In the genomic region with DNA sequence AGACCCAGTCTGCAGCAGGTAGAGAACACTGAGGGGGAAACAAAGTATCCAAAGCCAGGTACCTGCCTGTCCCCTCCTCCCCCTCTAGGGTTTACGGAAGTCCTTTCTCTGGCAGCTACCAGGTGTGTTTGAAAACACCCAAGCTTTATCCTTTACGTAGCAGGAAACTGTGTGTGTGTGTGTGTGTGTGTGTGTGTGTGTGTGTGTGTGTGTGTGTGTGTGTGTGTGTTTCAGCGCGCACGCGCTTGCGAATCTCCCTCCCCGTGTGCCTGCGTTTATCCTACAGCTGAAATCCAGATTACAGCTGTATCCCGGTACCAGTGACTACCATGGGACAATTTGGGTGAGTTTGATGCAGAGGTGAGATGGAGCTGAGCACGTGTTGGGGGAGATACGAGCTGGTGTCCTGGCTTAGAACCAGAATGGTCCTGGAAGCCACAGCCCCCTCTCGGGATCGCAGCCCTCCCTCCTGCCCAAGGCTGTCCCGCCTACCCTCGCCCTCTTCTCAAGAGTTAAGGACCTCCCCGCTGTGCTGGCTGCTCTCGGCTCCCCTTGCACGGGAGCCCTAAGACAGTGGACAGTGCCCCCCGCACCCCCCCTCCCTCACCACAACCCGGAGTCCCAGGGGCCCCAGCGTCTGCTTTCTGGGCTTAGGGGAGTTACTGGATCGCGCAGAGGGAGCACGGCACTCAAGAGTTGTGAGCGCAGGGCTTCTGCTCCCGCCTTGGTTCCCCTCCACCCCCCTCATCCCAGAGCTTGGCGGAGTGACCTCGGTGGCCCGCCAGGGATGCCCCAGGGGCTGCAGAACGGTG, we compare ENCODE assay signal across 8 mouse cellular contexts.
DNase-seq lines count a peak whose midpoint lies in the region; ATAC-seq and TF ChIP-seq lines count a peak whose summit lies in the region.

No protein-coding gene starts in this region.

- TF ChIP-seq POLR2A in small intestine, adult 2 months (IDR thresholded peaks at IDR 0.05; ENCODE audit: low read depth, low read length) = no peak

- peak; percentile 36; the same call in 1 of the 2 replicates for ATAC-seq in forebrain, embryonic 12.5 days (ENCODE audit: low FRiP score)
- ATAC-seq in liver, embryonic 12.5 days = 0 out of 2 replicates have a peak, but pooled peaks have one; percentile 22

- peak; percentile 5 for DNase-seq in adrenal gland, postnatal 25 days
- DNase-seq in adrenal gland, postnatal 4 days (ENCODE audit: low spot score in 2 of 2) = no peak
- peak; percentile 25 to 30 for DNase-seq in B cell, adult 2 months
- DNase-seq in gastrocnemius, postnatal 36 days = no peak
- no peak for DNase-seq in c-Kit-positive CD71-positive TER-119-positive erythroid progenitor cells, embryonic 14.5 days (ENCODE audit: low spot score)

- H3K4me2 ChIP-seq in forebrain, embryonic 12.5 days = peak overlapping the region; percentile 86
- H3K4me2 ChIP-seq in liver, embryonic 12.5 days = peak overlapping the region; percentile 65

- H3K9me3 ChIP-seq in forebrain, embryonic 12.5 days = no peaks in the 10 kb centered on the region
- no peaks in the 10 kb centered on the region for H3K9me3 ChIP-seq in liver, embryonic 12.5 days (replicated peaks)

- 1% methylated on average over 31 of the region's 31 CpGs for WGBS in forebrain, embryonic 12.5 days
- WGBS in liver, embryonic 12.5 days (ENCODE audit: insufficient replicate concordance) = 3% methylated on average over 31 of the region's 31 CpGs
- WGBS in small intestine, adult 2 months = 6% methylated on average over 31 of the region's 31 CpGs

- intact Hi-C loops in gastrocnemius, postnatal 36 days (cut with DNase I) = no loop called here

- H3K9ac ChIP-seq in forebrain, embryonic 12.5 days = peak overlapping the region; percentile 57; the same call in 1 of the 2 replicates
- H3K9ac ChIP-seq in liver, embryonic 12.5 days = peak overlapping the region; percentile 37; the same call in 1 of the 2 replicates

- H3K36me3 ChIP-seq in forebrain, embryonic 12.5 days (replicated peaks) = no peaks in the 10 kb centered on the region
- H3K36me3 ChIP-seq in liver, embryonic 12.5 days = no peaks in the 10 kb centered on the region
- 0 out of 2 replicates have a peak, but pooled peaks cover 2% of the 10 kb centered on the region for H3K36me3 ChIP-seq in small intestine, adult 2 months (ENCODE audit: control insufficient read depth, insufficient read depth, low read length)

- peak overlapping the region; percentile 42 for H3K4me3 ChIP-seq in forebrain, embryonic 12.5 days (replicated peaks)
- peak overlapping the region; percentile 41 for H3K4me3 ChIP-seq in liver, embryonic 12.5 days
- H3K4me3 ChIP-seq in small intestine, adult 2 months (ENCODE audit: low read depth, low read length) = peak overlapping the region; percentile 60

- no peak overlapping the region for H3K27ac ChIP-seq in forebrain, embryonic 12.5 days
- no peak overlapping the region for H3K27ac ChIP-seq in liver, embryonic 12.5 days
- H3K27ac ChIP-seq in small intestine, adult 2 months (ENCODE audit: insufficient read depth, low read depth, low read length) = no peak overlapping the region

- peaks cover 41% of the 10 kb centered on the region for H3K27me3 ChIP-seq in forebrain, embryonic 12.5 days
- H3K27me3 ChIP-seq in liver, embryonic 12.5 days (replicated peaks) = peaks cover 45% of the 10 kb centered on the region
- no peaks in the 10 kb centered on the region for H3K27me3 ChIP-seq in small intestine, adult 2 months (ENCODE audit: control insufficient read depth, insufficient read depth, low read length)

- TF ChIP-seq CTCF in small intestine, adult 2 months (IDR thresholded peaks at IDR 0.05; ENCODE audit: extremely low read depth, insufficient read length, insufficient replicate concordance, low read depth, low read length) = no peak

- H3K4me1 ChIP-seq in forebrain, embryonic 12.5 days = peaks cover 31% of the 10 kb centered on the region
- H3K4me1 ChIP-seq in liver, embryonic 12.5 days = peaks cover 39% of the 10 kb centered on the region
- H3K4me1 ChIP-seq in small intestine, adult 2 months (ENCODE audit: control insufficient read depth, insufficient read depth, insufficient read length, low read length) = peaks cover 11% of the 10 kb centered on the region

Comparison
In these comparisons a context has a peak if more than half of its experiments do, and no peak if none do; other contexts are left out.
1. DNase-seq: peak in adrenal gland, postnatal 25 days (single experiment) and B cell, adult 2 months (2 of 2); none in adrenal gland, postnatal 4 days (0 of 2), gastrocnemius, postnatal 36 days (0 of 2) and c-Kit-positive CD71-positive TER-119-positive erythroid progenitor cells, embryonic 14.5 days (single experiment).
2. Peak in every context shown above with its lines, with median percentiles within 50 percentile points of each other: H3K4me3 ChIP-seq.